Mouse (Mus musculus): ENCODE measurements around the gene Max.

DNA sequence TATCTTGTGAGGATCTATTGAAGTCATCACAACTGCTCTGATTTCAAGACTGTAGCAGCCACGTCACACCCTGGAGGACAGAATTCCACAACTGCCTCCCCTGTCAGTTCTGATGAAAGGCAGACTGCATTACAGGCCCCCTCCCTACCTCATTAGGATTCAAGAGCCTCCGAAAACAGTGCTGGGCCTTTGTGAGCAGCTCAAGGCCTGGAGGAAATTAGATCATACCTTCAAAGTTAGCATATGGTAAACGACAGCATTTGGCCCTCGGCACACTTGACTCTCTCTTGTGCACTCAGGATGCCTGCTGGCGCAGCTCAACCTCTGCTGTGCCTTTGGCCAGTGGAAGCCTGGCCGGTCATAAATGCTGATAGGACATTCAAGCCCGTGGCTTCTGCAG, 66.2 kb downstream of the Max start:
- no peak for TF ChIP-seq CTCF (IDR thresholded peaks at IDR 0.05; ENCODE audit: extremely low read depth, insufficient read depth, low read length)
- TF ChIP-seq POLR2A (IDR thresholded peaks at IDR 0.05; ENCODE audit: extremely low read depth, insufficient read depth, low read length), result no peak

Data from cortical plate, adult 2 months (tissue).